Mouse (Mus musculus) forebrain, embryonic 13.5 days (tissue): ENCODE measurements around the gene Anapc7. TPM values are rescaled to one million over a fixed set of nuclear protein-coding genes. Genes with fewer than 3 reads are reported as not detected.

Experiments
- ATAC-seq: fragments of 200-750 bp; cut with Nextera tagmentation; 2 replicates; pipeline ENCODE4 v1.8.0; 2017
- H3K27ac ChIP-seq: fragments of 300-500 bp; sonication (generic); 2 replicates; pipeline ENCODE4 v1.5.1; 2015; ENCODE audit warnings: inconsistent platforms, mild to moderate bottlenecking, moderate library complexity
- H3K27me3 ChIP-seq: fragments of 300-500 bp; sonication (generic); 2 replicates; pipeline ENCODE4 v1.6.1; 2015; ENCODE audit warnings: mild to moderate bottlenecking, inconsistent platforms
- H3K36me3 ChIP-seq: fragments of 300-500 bp; sonication (generic); 2 replicates; pipeline ENCODE4 v1.6.1; 2015; ENCODE audit warnings: mild to moderate bottlenecking, inconsistent platforms; ENCODE audit not compliant: poor library complexity, severe bottlenecking
- H3K4me1 ChIP-seq: fragments of 300-500 bp; sonication (generic); 2 replicates; pipeline ENCODE4 v1.6.1; 2015; ENCODE audit warnings: inconsistent platforms
- H3K4me2 ChIP-seq: fragments of 300-500 bp; sonication (generic); 2 replicates; pipeline ENCODE4 v1.6.1; 2015; ENCODE audit warnings: inconsistent platforms, mild to moderate bottlenecking, moderate library complexity
- H3K4me3 ChIP-seq: fragments of 300-500 bp; sonication (generic); 2 replicates; pipeline ENCODE4 v1.5.1; 2015; ENCODE audit warnings: mild to moderate bottlenecking, inconsistent platforms
- H3K9ac ChIP-seq: fragments of 300-500 bp; sonication (generic); 2 replicates; pipeline ENCODE4 v1.6.1; 2015; ENCODE audit warnings: mild to moderate bottlenecking, inconsistent platforms
- H3K9me3 ChIP-seq: fragments of 300-500 bp; sonication (generic); replicated peaks from 2 replicates; pipeline ENCODE4 v1.6.1; 2016; ENCODE audit warnings: inconsistent platforms
- WGBS: fragments of 180-500 bp; shearing (Covaris S2); methylation state at CpG from one replicate; pipeline ENCODE4 v1.1.7; 2015; 5-methylcytosine and 5-hydroxymethylcytosine counted together
- polyA plus RNA-seq: library from polyadenylated mRNA; unstranded; fragments of >200 nt; fragmentation: Nextera tagmentation; extraction: Ambion mirVana; gene quantifications from 2 replicates; pipeline ENCODE4 v1.2.1, GENCODE M21; 2015

Gene Anapc7
- polyA plus RNA-seq, 1 experiment from 2014 or later: 50.3 TPM

- 16% methylated on average over 19 of the region's 19 CpGs for WGBS
- peaks cover 11% of the 10 kb centered on the region for H3K4me1 ChIP-seq
- no peak overlapping the region for H3K27ac ChIP-seq
- H3K9me3 ChIP-seq: no peaks in the 10 kb centered on the region
- H3K4me3 ChIP-seq: peak overlapping the region; percentile 84
- ATAC-seq: 0 out of 2 replicates have a peak, but pooled peaks have one; percentile 34
- H3K36me3 ChIP-seq: peaks cover 14% of the 10 kb centered on the region
- peak overlapping the region; percentile 87 for H3K9ac ChIP-seq
- no peaks in the 10 kb centered on the region for H3K27me3 ChIP-seq
- H3K4me2 ChIP-seq: peak overlapping the region; percentile 87
Measured at GRCm38 (mm10) chr5:122392227-122393004, 29.1 kb upstream of the Anapc7 start.

- peaks cover 11% of the 10 kb centered on the region for H3K4me1 ChIP-seq
- ATAC-seq: 0 out of 2 replicates have a peak, but pooled peaks have one; percentile 50
- no peak overlapping the region for H3K9ac ChIP-seq
- H3K36me3 ChIP-seq: peaks cover 26% of the 10 kb centered on the region
- WGBS: 40% methylated on average over 2 of the region's 2 CpGs
- no peak overlapping the region for H3K4me2 ChIP-seq
- no peaks in the 10 kb centered on the region for H3K9me3 ChIP-seq
- H3K4me3 ChIP-seq: no peak overlapping the region
- no peak overlapping the region for H3K27ac ChIP-seq
- no peaks in the 10 kb centered on the region for H3K27me3 ChIP-seq
Measured at GRCm38 (mm10) chr5:122393887-122394286, 27.6 kb upstream of the Anapc7 start.

GRCm38 (mm10) chr5:122396791-122397190 is 24.7 kb upstream of the Anapc7 start:
- Histone ChIP-seq H3K4me1 (peaks cover 11% of the 10 kb centered on the region), H3K27ac (no peak overlapping the region), H3K4me3 (no peak overlapping the region), H3K36me3 (peaks cover 44% of the 10 kb centered on the region), H3K4me2 (no peak overlapping the region), H3K9me3 (no peaks in the 10 kb centered on the region), H3K9ac (no peak overlapping the region), H3K27me3 (no peaks in the 10 kb centered on the region)
- WGBS: 90% methylated on average over 10 of the region's 10 CpGs
- ATAC-seq: no peak

- peaks cover 51% of the 10 kb centered on the region for H3K36me3 ChIP-seq
- H3K9ac ChIP-seq: no peak overlapping the region
- H3K4me2 ChIP-seq: no peak overlapping the region
- 84% methylated on average over 8 of the region's 8 CpGs for WGBS
- no peak overlapping the region for H3K4me3 ChIP-seq
- no peaks in the 10 kb centered on the region for H3K27me3 ChIP-seq
- ATAC-seq: no peak
- no peaks in the 10 kb centered on the region for H3K9me3 ChIP-seq
- H3K4me1 ChIP-seq: peaks cover 8% of the 10 kb centered on the region
- no peak overlapping the region for H3K27ac ChIP-seq
Measured at GRCm38 (mm10) chr5:122397495-122397894, 24.0 kb upstream of the Anapc7 start.

- no peak overlapping the region for H3K9ac ChIP-seq
- no peaks in the 10 kb centered on the region for H3K27me3 ChIP-seq
- no peak overlapping the region for H3K4me3 ChIP-seq
- WGBS: 93% methylated on average over 8 of the region's 8 CpGs
- no peaks in the 10 kb centered on the region for H3K4me1 ChIP-seq
- no peak overlapping the region for H3K4me2 ChIP-seq
- H3K27ac ChIP-seq: no peak overlapping the region
- peaks cover 70% of the 10 kb centered on the region for H3K36me3 ChIP-seq
- no peak for ATAC-seq
- no peaks in the 10 kb centered on the region for H3K9me3 ChIP-seq
Measured at GRCm38 (mm10) chr5:122399871-122400270, 21.6 kb upstream of the Anapc7 start.

GRCm38 (mm10) chr5:122400628-122401302 is 20.7 kb upstream of the Anapc7 start:
- H3K4me2 ChIP-seq: no peak overlapping the region
- no peak overlapping the region for H3K27ac ChIP-seq
- no peaks in the 10 kb centered on the region for H3K27me3 ChIP-seq
- no peaks in the 10 kb centered on the region for H3K4me1 ChIP-seq
- 86% methylated on average over 18 of the region's 18 CpGs for WGBS
- ATAC-seq: no peak
- H3K9ac ChIP-seq: no peak overlapping the region
- H3K9me3 ChIP-seq: no peaks in the 10 kb centered on the region
- H3K36me3 ChIP-seq: peaks cover 79% of the 10 kb centered on the region
- no peak overlapping the region for H3K4me3 ChIP-seq

- 14% methylated on average over 8 of the region's 8 CpGs for WGBS
Measured at GRCm38 (mm10) chr5:122401303-122401640, 20.2 kb upstream of the Anapc7 start.

GRCm38 (mm10) chr5:122402160-122402559 is 19.3 kb upstream of the Anapc7 start:
- Histone ChIP-seq H3K9me3 (no peaks in the 10 kb centered on the region), H3K9ac (no peak overlapping the region), H3K4me2 (no peak overlapping the region), H3K27ac (no peak overlapping the region), H3K4me3 (no peak overlapping the region), H3K36me3 (peaks cover 86% of the 10 kb centered on the region), H3K27me3 (no peaks in the 10 kb centered on the region), H3K4me1 (no peaks in the 10 kb centered on the region)
- no peak for ATAC-seq
- 85% methylated on average over 13 of the region's 13 CpGs for WGBS

More at GRCm38 (mm10) chr5:122401303-122401640, 20.2 kb upstream of the Anapc7 start:
- ATAC-seq: no peak
- H3K27me3 ChIP-seq: no peaks in the 10 kb centered on the region
- no peaks in the 10 kb centered on the region for H3K4me1 ChIP-seq
- no peak overlapping the region for H3K4me3 ChIP-seq
- no peak overlapping the region for H3K9ac ChIP-seq
- no peak overlapping the region for H3K4me2 ChIP-seq
- no peak overlapping the region for H3K27ac ChIP-seq
- peaks cover 84% of the 10 kb centered on the region for H3K36me3 ChIP-seq
- H3K9me3 ChIP-seq: no peaks in the 10 kb centered on the region

GRCm38 (mm10) chr5:122402772-122403171 is 18.7 kb upstream of the Anapc7 start:
- no peak for ATAC-seq
- Histone ChIP-seq H3K4me2 (no peak overlapping the region), H3K9me3 (no peaks in the 10 kb centered on the region), H3K36me3 (peaks cover 86% of the 10 kb centered on the region), H3K4me1 (no peaks in the 10 kb centered on the region), H3K27ac (no peak overlapping the region), H3K9ac (no peak overlapping the region), H3K27me3 (no peaks in the 10 kb centered on the region), H3K4me3 (no peak overlapping the region)
- 89% methylated on average over 5 of the region's 5 CpGs for WGBS

GRCm38 (mm10) chr5:122403362-122403761 is 18.1 kb upstream of the Anapc7 start:
- Histone ChIP-seq H3K27ac (no peak overlapping the region), H3K27me3 (no peaks in the 10 kb centered on the region), H3K36me3 (peaks cover 82% of the 10 kb centered on the region), H3K4me1 (no peaks in the 10 kb centered on the region), H3K4me2 (no peak overlapping the region), H3K9ac (no peak overlapping the region), H3K4me3 (no peak overlapping the region), H3K9me3 (no peaks in the 10 kb centered on the region)
- WGBS: 96% methylated on average over 12 of the region's 12 CpGs
- no peak for ATAC-seq

- H3K27ac ChIP-seq: no peak overlapping the region
- no peaks in the 10 kb centered on the region for H3K27me3 ChIP-seq
- no peaks in the 10 kb centered on the region for H3K9me3 ChIP-seq
- H3K4me3 ChIP-seq: no peak overlapping the region
- no peak overlapping the region for H3K4me2 ChIP-seq
- 96% methylated on average over 10 of the region's 10 CpGs for WGBS
- H3K9ac ChIP-seq: no peak overlapping the region
- no peaks in the 10 kb centered on the region for H3K4me1 ChIP-seq
- no peak for ATAC-seq
- peaks cover 73% of the 10 kb centered on the region for H3K36me3 ChIP-seq
Measured at GRCm38 (mm10) chr5:122405537-122405936, 16.0 kb upstream of the Anapc7 start.

GRCm38 (mm10) chr5:122409692-122410645 is 11.5 kb upstream of the Anapc7 start:
- peaks cover 40% of the 10 kb centered on the region for H3K36me3 ChIP-seq
- H3K9ac ChIP-seq: no peak overlapping the region
- no peak for ATAC-seq
- H3K4me3 ChIP-seq: no peak overlapping the region
- no peaks in the 10 kb centered on the region for H3K4me1 ChIP-seq
- H3K27ac ChIP-seq: no peak overlapping the region
- whole genome bisulfite sequencing: 88% methylated on average over 19 of the region's 19 CpGs
- H3K9me3 ChIP-seq: no peaks in the 10 kb centered on the region
- no peaks in the 10 kb centered on the region for H3K27me3 ChIP-seq
- H3K4me2 ChIP-seq: no peak overlapping the region
